Comparison of ENCODE assay signal across 19 mouse cellular contexts in genomic region chr1:170516182-170516581, GRCm38 (mm10).
DNase-seq lines count a peak whose midpoint lies in the region; ATAC-seq and TF ChIP-seq lines count a peak whose summit lies in the region.
"Had no signal": no experiment of that assay in that cellular context is flagged by ENCODE, and none has a peak within 500 bp of the region (broad histone marks: within the 10 kb centered on the region; RNA-seq: fewer than 3 reads in every experiment).

No protein-coding gene starts in this region.

- no peak overlapping the region for H3K4me3 ChIP-seq in kidney, embryonic 14.5 days (ENCODE audit: low read length)
- H3K4me3 ChIP-seq in liver, embryonic 14.5 days (ENCODE audit: insufficient read depth in 1 of 2, low read depth in 2 of 2, low read length in 2 of 2), result no peak overlapping the region
- H3K4me3 ChIP-seq in midbrain, embryonic 11.5 days (ENCODE audit: low read depth, low read length), result no peak overlapping the region
- no peak overlapping the region for H3K4me3 ChIP-seq in forebrain, embryonic 13.5 days
- H3K4me3 ChIP-seq: layer of hippocampus, adult 2 months; left cerebral cortex, adult 2 months; midbrain, embryonic 13.5 days had no signal

- peaks cover 3% of the 10 kb centered on the region; the same call in 1 of the 2 replicates for H3K9me3 ChIP-seq in kidney, embryonic 14.5 days (ENCODE audit: control insufficient read depth, low read length)
- no peaks in the 10 kb centered on the region for H3K9me3 ChIP-seq in liver, embryonic 14.5 days (ENCODE audit: control insufficient read depth, low read length)
- H3K9me3 ChIP-seq in midbrain, embryonic 11.5 days (ENCODE audit: control insufficient read depth, low read length), result no peaks in the 10 kb centered on the region
- H3K9me3 ChIP-seq in forebrain, embryonic 13.5 days (replicated peaks), result peaks cover 11% of the 10 kb centered on the region; the same call in 1 of the 2 replicates

- no peak overlapping the region for H3K27ac ChIP-seq in kidney, embryonic 14.5 days (ENCODE audit: low read depth, low read length)
- no peak overlapping the region for H3K27ac ChIP-seq in liver, embryonic 14.5 days
- no peak overlapping the region for H3K27ac ChIP-seq in midbrain, embryonic 11.5 days (ENCODE audit: low read depth, low read length)
- no peak overlapping the region for H3K27ac ChIP-seq in forebrain, embryonic 13.5 days
- H3K27ac ChIP-seq: hindbrain, postnatal 0 days; layer of hippocampus, adult 2 months; left cerebral cortex, adult 2 months; midbrain, embryonic 13.5 days; stomach, postnatal 0 days had no signal

- WGBS in kidney, embryonic 14.5 days, result 74% methylated on average over 6 of the region's 6 CpGs
- 68% methylated on average over 6 of the region's 6 CpGs for WGBS in liver, embryonic 14.5 days (ENCODE audit: insufficient replicate concordance)
- WGBS in midbrain, embryonic 11.5 days, result 78% methylated on average over 6 of the region's 6 CpGs
- WGBS in forebrain, embryonic 13.5 days, result 86% methylated on average over 6 of the region's 6 CpGs

- DNase-seq in kidney, adult 11 months, result peak; percentile 62
- DNase-seq in adrenal gland, postnatal 14 days, result peak; percentile 83
- DNase-seq in kidney, postnatal 10 days, result peak; percentile 31
- DNase-seq in liver, embryonic 14.5 days (ENCODE audit: low read depth in 3 of 3, low spot score in 3 of 3), result peak; percentile 17 to 33 (median 25)
- DNase-seq in midbrain, embryonic 11.5 days (ENCODE audit: low spot score, missing footprints), result no peak
- DNase-seq: cerebellum, postnatal 10 days; heart, postnatal 36 days; thymus, postnatal 36 days had no signal

- H3K9ac ChIP-seq in kidney, embryonic 14.5 days (ENCODE audit: low read depth, low read length), result no peak overlapping the region
- H3K9ac ChIP-seq in liver, embryonic 14.5 days (replicated peaks), result no peak overlapping the region
- H3K9ac ChIP-seq in midbrain, embryonic 11.5 days (ENCODE audit: low read length), result no peak overlapping the region
- H3K9ac ChIP-seq in forebrain, embryonic 13.5 days, result no peak overlapping the region
- H3K9ac ChIP-seq: midbrain, embryonic 13.5 days had no signal

- H3K4me2 ChIP-seq in kidney, embryonic 14.5 days (replicated peaks; ENCODE audit: low read depth, low read length), result no peak overlapping the region
- H3K4me2 ChIP-seq in liver, embryonic 14.5 days (ENCODE audit: low read depth), result no peak overlapping the region
- H3K4me2 ChIP-seq in midbrain, embryonic 11.5 days, result no peak overlapping the region
- no peak overlapping the region for H3K4me2 ChIP-seq in forebrain, embryonic 13.5 days
- H3K4me2 ChIP-seq: heart, embryonic 11.5 days; midbrain, embryonic 13.5 days had no signal

- H3K36me3 ChIP-seq in kidney, embryonic 14.5 days (ENCODE audit: control insufficient read depth, insufficient read depth, low read length), result no peaks in the 10 kb centered on the region
- no peaks in the 10 kb centered on the region for H3K36me3 ChIP-seq in liver, embryonic 14.5 days (replicated peaks; ENCODE audit: control insufficient read depth, insufficient read depth, low read depth)
- no peaks in the 10 kb centered on the region for H3K36me3 ChIP-seq in midbrain, embryonic 11.5 days (ENCODE audit: control insufficient read depth, insufficient read depth, low read length)
- H3K36me3 ChIP-seq in forebrain, embryonic 13.5 days (ENCODE audit: poor library complexity, severe bottlenecking), result 0 out of 2 replicates have a peak, but pooled peaks cover 4% of the 10 kb centered on the region
- H3K36me3 ChIP-seq: midbrain, embryonic 13.5 days had no signal

- no peak for ATAC-seq in kidney, embryonic 14.5 days (ENCODE audit: low FRiP score, low TSS enrichment)
- ATAC-seq in liver, embryonic 14.5 days (ENCODE audit: insufficient read depth), result peak; percentile 73
- ATAC-seq in midbrain, embryonic 11.5 days (ENCODE audit: low FRiP score), result no peak
- no peak for ATAC-seq in monocyte, adult 5-6 weeks (replicated peaks; ENCODE audit: insufficient number of reproducible peaks, low FRiP score, low TSS enrichment, poor library complexity, severe bottlenecking)
- no peak for ATAC-seq in forebrain, embryonic 13.5 days
- ATAC-seq: forebrain, embryonic 16.5 days; midbrain, embryonic 13.5 days had no signal

- TF ChIP-seq EP300 in liver, embryonic 14.5 days (IDR thresholded peaks at IDR 0.05; ENCODE audit: low read depth), result no peak

- peaks cover 18% of the 10 kb centered on the region; the same call in 1 of the 2 replicates for H3K4me1 ChIP-seq in kidney, embryonic 14.5 days (ENCODE audit: control insufficient read depth, insufficient read depth, low read length)
- peaks cover 0 to 3% of the 10 kb centered on the region in 2 experiments; a peak in 1 of 4 replicates for H3K4me1 ChIP-seq in liver, embryonic 14.5 days (replicated peaks; ENCODE audit: control insufficient read depth in 2 of 2, insufficient read depth in 2 of 2, low read length in 1 of 2)
- H3K4me1 ChIP-seq in midbrain, embryonic 11.5 days (ENCODE audit: control insufficient read depth, insufficient read depth, low read length), result no peaks in the 10 kb centered on the region
- H3K4me1 ChIP-seq in forebrain, embryonic 13.5 days, result peaks cover 30% of the 10 kb centered on the region

- no peaks in the 10 kb centered on the region for H3K27me3 ChIP-seq in kidney, embryonic 14.5 days (ENCODE audit: control insufficient read depth, insufficient read depth, low read length)
- no peaks in the 10 kb centered on the region for H3K27me3 ChIP-seq in liver, embryonic 14.5 days (ENCODE audit: control insufficient read depth, insufficient read depth, low read length)
- no peaks in the 10 kb centered on the region for H3K27me3 ChIP-seq in midbrain, embryonic 11.5 days (ENCODE audit: control insufficient read depth, insufficient read depth, low read length)
- H3K27me3 ChIP-seq in forebrain, embryonic 13.5 days, result no peaks in the 10 kb centered on the region
- H3K27me3 ChIP-seq: CH12.LX; midbrain, embryonic 13.5 days had no signal

- TF ChIP-seq CTCF in liver, embryonic 14.5 days (IDR thresholded peaks at IDR 0.05; ENCODE audit: low read depth), result no peak
